Comparison of ENCODE assay signal across 9 mouse cellular contexts in the genomic region with DNA sequence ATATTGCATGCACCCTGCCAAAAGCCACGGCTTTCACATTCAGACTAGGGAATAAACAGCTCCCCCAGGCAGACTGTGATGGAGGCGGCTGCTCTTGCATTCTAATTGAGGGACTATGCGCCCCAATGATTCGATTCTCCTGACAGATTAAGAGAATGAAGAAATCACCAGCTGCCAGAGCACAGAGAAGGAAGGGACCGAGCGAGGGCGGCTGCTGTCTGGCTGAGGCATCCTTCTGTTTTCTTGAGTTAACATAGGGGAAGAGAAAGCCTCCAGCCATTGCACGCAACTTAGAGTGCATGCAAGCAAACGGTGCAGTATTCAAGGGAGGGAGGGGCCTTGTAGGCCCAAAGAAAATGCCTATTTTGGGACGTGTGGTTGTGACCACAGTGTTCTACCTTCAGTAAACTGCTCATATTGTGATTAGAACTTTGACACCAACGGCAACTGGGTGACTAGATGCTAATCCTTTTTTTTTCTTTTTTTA.
A peak's percentile ranks its signal among the peaks of the same experiment; 100 is the strongest.
DNase-seq lines count a peak whose midpoint lies in the region; ATAC-seq and TF ChIP-seq lines count a peak whose summit lies in the region.
"Had no signal": no experiment of that assay in that cellular context is flagged by ENCODE, and none has a peak within 500 bp of the region (broad histone marks: within the 10 kb centered on the region; RNA-seq: fewer than 3 reads in every experiment).

No protein-coding gene starts in this region.

- H3K4me2 ChIP-seq in neural tube, embryonic 13.5 days: no peak overlapping the region
- H3K4me2 ChIP-seq in neural tube, embryonic 15.5 days: no peak overlapping the region
- no peak overlapping the region for H3K4me2 ChIP-seq in lung, postnatal 0 days (replicated peaks; ENCODE audit: low read depth, low read length)
- H3K4me2 ChIP-seq: limb, embryonic 15.5 days had no signal

- 0 out of 2 replicates have a peak, but pooled peaks have one; percentile 27 for ATAC-seq in neural tube, embryonic 13.5 days (ENCODE audit: low read depth)
- ATAC-seq in neural tube, embryonic 15.5 days (ENCODE audit: low FRiP score): no peak
- ATAC-seq in lung, postnatal 0 days: no peak

- TF ChIP-seq CTCF in lung, postnatal 0 days (IDR thresholded peaks at IDR 0.05): no peak

- H3K4me3 ChIP-seq in neural tube, embryonic 13.5 days: no peak overlapping the region
- no peak overlapping the region for H3K4me3 ChIP-seq in neural tube, embryonic 15.5 days (replicated peaks)
- no peak overlapping the region for H3K4me3 ChIP-seq in lung, postnatal 0 days (ENCODE audit: low read depth, low read length)
- H3K4me3 ChIP-seq: limb, embryonic 15.5 days had no signal

- 0 out of 2 replicates have a peak, but pooled peaks cover 12% of the 10 kb centered on the region for H3K4me1 ChIP-seq in neural tube, embryonic 13.5 days (replicated peaks)
- no peaks in the 10 kb centered on the region for H3K4me1 ChIP-seq in neural tube, embryonic 15.5 days
- H3K4me1 ChIP-seq in lung, postnatal 0 days (ENCODE audit: insufficient read depth, low read depth, low read length): no peaks in the 10 kb centered on the region
- H3K4me1 ChIP-seq: limb, embryonic 15.5 days had no signal

- H3K9ac ChIP-seq in neural tube, embryonic 13.5 days: no peak overlapping the region
- no peak overlapping the region for H3K9ac ChIP-seq in neural tube, embryonic 15.5 days (replicated peaks)
- no peak overlapping the region for H3K9ac ChIP-seq in lung, postnatal 0 days (replicated peaks; ENCODE audit: low read depth)
- H3K9ac ChIP-seq: limb, embryonic 15.5 days had no signal

- H3K27ac ChIP-seq in neural tube, embryonic 13.5 days (replicated peaks): peak overlapping the region; percentile 33; the same call in 1 of the 2 replicates
- H3K27ac ChIP-seq in neural tube, embryonic 15.5 days (replicated peaks): no peak overlapping the region
- H3K27ac ChIP-seq in lung, postnatal 0 days (ENCODE audit: low read length): no peak overlapping the region
- H3K27ac ChIP-seq: limb, embryonic 15.5 days had no signal

- peaks cover 65% of the 10 kb centered on the region for H3K27me3 ChIP-seq in neural tube, embryonic 13.5 days
- peaks cover 24% of the 10 kb centered on the region for H3K27me3 ChIP-seq in neural tube, embryonic 15.5 days (replicated peaks)
- no peaks in the 10 kb centered on the region for H3K27me3 ChIP-seq in lung, postnatal 0 days (replicated peaks; ENCODE audit: insufficient read depth, low read length)

- 57% methylated on average over 11 of the region's 11 CpGs for WGBS in neural tube, embryonic 13.5 days
- 47% methylated on average over 11 of the region's 11 CpGs for WGBS in neural tube, embryonic 15.5 days
- WGBS in lung, postnatal 0 days: 68% methylated on average over 11 of the region's 11 CpGs

- DNase-seq in frontal cortex, postnatal 10 days (ENCODE audit: low spot score in 2 of 2): peak; percentile 8 to 12
- DNase-seq in left cerebral cortex, adult 18-20 months (ENCODE audit: low spot score in 2 of 2): peak; percentile 5 to 18
- DNase-seq in right cerebral cortex, adult 2 months (ENCODE audit: low spot score in 2 of 2): peak; percentile 14 to 32
- no peak for DNase-seq in lung, postnatal 25 days (ENCODE audit: low spot score)
- DNase-seq in lung, postnatal 0 days (ENCODE audit: low spot score): no peak
- no peak for DNase-seq in MN1 (ENCODE audit: low spot score)

- no peaks in the 10 kb centered on the region for H3K36me3 ChIP-seq in neural tube, embryonic 13.5 days
- H3K36me3 ChIP-seq in neural tube, embryonic 15.5 days: no peaks in the 10 kb centered on the region
- H3K36me3 ChIP-seq in lung, postnatal 0 days (ENCODE audit: insufficient read depth, low read length): no peaks in the 10 kb centered on the region
- H3K36me3 ChIP-seq: limb, embryonic 15.5 days had no signal

- H3K9me3 ChIP-seq in neural tube, embryonic 13.5 days: no peaks in the 10 kb centered on the region
- no peaks in the 10 kb centered on the region for H3K9me3 ChIP-seq in neural tube, embryonic 15.5 days (replicated peaks)
- H3K9me3 ChIP-seq in lung, postnatal 0 days (ENCODE audit: low read length): no peaks in the 10 kb centered on the region
- H3K9me3 ChIP-seq: limb, embryonic 15.5 days had no signal

- TF ChIP-seq EP300 in lung, postnatal 0 days (IDR thresholded peaks at IDR 0.05): no peak

Comparison
In these comparisons a context has a peak if more than half of its experiments do, and no peak if none do; other contexts are left out.
1. DNase-seq: peak in frontal cortex, postnatal 10 days (2 of 2), left cerebral cortex, adult 18-20 months (2 of 2) and right cerebral cortex, adult 2 months (2 of 2); none in lung, postnatal 25 days (single experiment), lung, postnatal 0 days (single experiment) and MN1 (single experiment).